Mouse (Mus musculus): Measurements from ENCODE around the gene Rnf123. TPM values are rescaled to one million over a fixed set of nuclear protein-coding genes. Genes with fewer than 3 reads are reported as not detected.

The Rnf123 gene
- 30.5 and 38.0 TPM in 2 replicates for polyA plus RNA-seq (2016; fragmentation: Nextera tagmentation; extraction: Ambion mirVana)

- Histone ChIP-seq H3K9ac (replicated peaks) (no peak within 1 kb of the TSS), H3K27ac (no peak within 1 kb of the TSS), H3K9me3 (no peaks in the 10 kb centered on the region), H3K4me2 (peak within 1 kb of the TSS; percentile 47), H3K36me3 (peaks cover 44% of the 10 kb centered on the region), H3K4me3 (replicated peaks) (peak within 1 kb of the TSS; percentile 19), H3K4me1 (replicated peaks) (peaks cover 17% of the 10 kb centered on the region), H3K27me3 (peaks cover 51% of the 10 kb centered on the region)
- no peak for ATAC-seq (ENCODE audit: insufficient number of reproducible peaks, insufficient read depth, low FRiP score, low TSS enrichment, low read depth)
- 27% methylated on average over 12 of the region's 12 CpGs for WGBS
Measured at GRCm38 (mm10) chr9:108082988-108083431, at the start of gene Rnf123. Gene Rnf123 (minus strand): TSS chr9:108083346.

- Histone ChIP-seq H3K4me2 (no peak overlapping the region), H3K4me3 (replicated peaks) (no peak overlapping the region), H3K27me3 (0 out of 2 replicates have a peak, but pooled peaks cover 3% of the 10 kb centered on the region), H3K9me3 (no peaks in the 10 kb centered on the region), H3K9ac (replicated peaks) (no peak overlapping the region), H3K36me3 (no peaks in the 10 kb centered on the region), H3K4me1 (replicated peaks) (peaks cover 7% of the 10 kb centered on the region), H3K27ac (no peak overlapping the region)
- WGBS: 95% methylated on average over 3 of the region's 3 CpGs
- ATAC-seq (ENCODE audit: insufficient number of reproducible peaks, insufficient read depth, low FRiP score, low TSS enrichment, low read depth): no peak
Measured at GRCm38 (mm10) chr9:108132373-108132772, 49.2 kb upstream of the Rnf123 start.

GRCm38 (mm10) chr9:108131502-108131901, 48.4 kb upstream of the Rnf123 start:
- Histone ChIP-seq H3K27me3 (no peaks in the 10 kb centered on the region), H3K36me3 (no peaks in the 10 kb centered on the region), H3K9me3 (no peaks in the 10 kb centered on the region), H3K27ac (no peak overlapping the region), H3K4me3 (replicated peaks) (no peak overlapping the region), H3K9ac (replicated peaks) (no peak overlapping the region), H3K4me1 (replicated peaks) (no peaks in the 10 kb centered on the region), H3K4me2 (no peak overlapping the region)
- 83% methylated on average over 5 of the region's 5 CpGs for WGBS
- no peak for ATAC-seq (ENCODE audit: insufficient number of reproducible peaks, insufficient read depth, low FRiP score, low TSS enrichment, low read depth)

- Histone ChIP-seq H3K9me3 (no peaks in the 10 kb centered on the region), H3K36me3 (no peaks in the 10 kb centered on the region), H3K27ac (no peak overlapping the region), H3K4me1 (replicated peaks) (no peaks in the 10 kb centered on the region), H3K9ac (replicated peaks) (no peak overlapping the region), H3K4me3 (replicated peaks) (no peak overlapping the region), H3K4me2 (no peak overlapping the region), H3K27me3 (no peaks in the 10 kb centered on the region)
- WGBS: 76% methylated on average over 13 of the region's 13 CpGs
- ATAC-seq (ENCODE audit: insufficient number of reproducible peaks, insufficient read depth, low FRiP score, low TSS enrichment, low read depth): no peak
Measured at GRCm38 (mm10) chr9:108129042-108129948, 46.1 kb upstream of the Rnf123 start.

- no peaks in the 10 kb centered on the region for H3K4me1 ChIP-seq (replicated peaks)
- H3K36me3 ChIP-seq: no peaks in the 10 kb centered on the region
- no peak for ATAC-seq (ENCODE audit: insufficient number of reproducible peaks, insufficient read depth, low FRiP score, low TSS enrichment, low read depth)
- H3K27ac ChIP-seq: no peak overlapping the region
- 84% methylated on average over 11 of the region's 11 CpGs for WGBS
- no peak overlapping the region for H3K4me2 ChIP-seq
- no peak overlapping the region for H3K9ac ChIP-seq (replicated peaks)
- H3K9me3 ChIP-seq: no peaks in the 10 kb centered on the region
- H3K4me3 ChIP-seq (replicated peaks): no peak overlapping the region
- no peaks in the 10 kb centered on the region for H3K27me3 ChIP-seq
Measured at GRCm38 (mm10) chr9:108128248-108128647, 45.1 kb upstream of the Rnf123 start.

GRCm38 (mm10) chr9:108126436-108127180, 43.5 kb upstream of the Rnf123 start:
- Histone ChIP-seq H3K36me3 (no peaks in the 10 kb centered on the region), H3K4me1 (replicated peaks) (no peaks in the 10 kb centered on the region), H3K4me3 (replicated peaks) (no peak overlapping the region), H3K9me3 (no peaks in the 10 kb centered on the region), H3K27me3 (no peaks in the 10 kb centered on the region), H3K9ac (replicated peaks) (no peak overlapping the region; the same call in 1 of the 2 replicates), H3K27ac (0 out of 2 replicates have a peak overlapping the region, but pooled peaks have one; percentile 7), H3K4me2 (no peak overlapping the region)
- no peak for ATAC-seq (ENCODE audit: insufficient number of reproducible peaks, insufficient read depth, low FRiP score, low TSS enrichment, low read depth)
- 70% methylated on average over 17 of the region's 17 CpGs for WGBS

- H3K4me2 ChIP-seq: no peak overlapping the region
- H3K9ac ChIP-seq (replicated peaks): no peak overlapping the region
- no peak for ATAC-seq (ENCODE audit: insufficient number of reproducible peaks, insufficient read depth, low FRiP score, low TSS enrichment, low read depth)
- 0 out of 2 replicates have a peak overlapping the region, but pooled peaks have one; percentile 7 for H3K27ac ChIP-seq
- H3K4me3 ChIP-seq (replicated peaks): no peak overlapping the region
- whole genome bisulfite sequencing: 85% methylated on average over 8 of the region's 8 CpGs
- H3K9me3 ChIP-seq: no peaks in the 10 kb centered on the region
- H3K36me3 ChIP-seq: no peaks in the 10 kb centered on the region
- H3K4me1 ChIP-seq (replicated peaks): no peaks in the 10 kb centered on the region
- H3K27me3 ChIP-seq: no peaks in the 10 kb centered on the region
Measured at GRCm38 (mm10) chr9:108125731-108126130, 42.6 kb upstream of the Rnf123 start.

- Histone ChIP-seq H3K9ac (replicated peaks) (no peak overlapping the region), H3K27me3 (peaks cover 4% of the 10 kb centered on the region; the same call in 1 of the 2 replicates), H3K36me3 (no peaks in the 10 kb centered on the region), H3K9me3 (no peaks in the 10 kb centered on the region), H3K4me3 (replicated peaks) (no peak overlapping the region), H3K27ac (no peak overlapping the region), H3K4me2 (no peak overlapping the region), H3K4me1 (replicated peaks) (peaks cover 9% of the 10 kb centered on the region; the same call in 1 of the 2 replicates)
- WGBS: 75% methylated on average over 4 of the region's 4 CpGs
- ATAC-seq (ENCODE audit: insufficient number of reproducible peaks, insufficient read depth, low FRiP score, low TSS enrichment, low read depth): no peak
Measured at GRCm38 (mm10) chr9:108123916-108124315, 40.8 kb upstream of the Rnf123 start.

- no peaks in the 10 kb centered on the region for H3K9me3 ChIP-seq
- no peak for ATAC-seq (ENCODE audit: insufficient number of reproducible peaks, insufficient read depth, low FRiP score, low TSS enrichment, low read depth)
- H3K27ac ChIP-seq: no peak overlapping the region
- H3K4me1 ChIP-seq (replicated peaks): peaks cover 14% of the 10 kb centered on the region; the same call in 1 of the 2 replicates
- H3K9ac ChIP-seq (replicated peaks): no peak overlapping the region
- H3K36me3 ChIP-seq: no peaks in the 10 kb centered on the region
- no peak overlapping the region for H3K4me3 ChIP-seq (replicated peaks)
- peaks cover 7% of the 10 kb centered on the region; the same call in 1 of the 2 replicates for H3K27me3 ChIP-seq
- H3K4me2 ChIP-seq: no peak overlapping the region
- 83% methylated on average over 10 of the region's 10 CpGs for WGBS
Measured at GRCm38 (mm10) chr9:108121170-108121969, 38.2 kb upstream of the Rnf123 start.

GRCm38 (mm10) chr9:108120671-108121070, 37.5 kb upstream of the Rnf123 start:
- no peak overlapping the region for H3K4me2 ChIP-seq
- no peak for ATAC-seq (ENCODE audit: insufficient number of reproducible peaks, insufficient read depth, low FRiP score, low TSS enrichment, low read depth)

More at GRCm38 (mm10) chr9:108120671-108121070, 37.5 kb upstream of the Rnf123 start:
- peaks cover 14% of the 10 kb centered on the region; the same call in 1 of the 2 replicates for H3K4me1 ChIP-seq (replicated peaks)
- H3K9me3 ChIP-seq: no peaks in the 10 kb centered on the region
- H3K36me3 ChIP-seq: no peaks in the 10 kb centered on the region
- no peak overlapping the region for H3K27ac ChIP-seq
- 93% methylated on average over 8 of the region's 8 CpGs for WGBS
- no peak overlapping the region for H3K4me3 ChIP-seq (replicated peaks)
- no peak overlapping the region for H3K9ac ChIP-seq (replicated peaks)
- peaks cover 12% of the 10 kb centered on the region for H3K27me3 ChIP-seq
